Mouse (Mus musculus) bone marrow macrophage, adult 2 months (primary cell): ENCODE data around the gene Trpc1.

Experiments used
- CTCF ChIP-seq: IDR thresholded peaks from 2 replicates; pipeline ENCODE4 v1.5.1; 2012; ENCODE audit warnings: low read depth, mild to moderate bottlenecking, low read length, moderate library complexity
- POLR2A ChIP-seq: IDR thresholded peaks from 2 replicates; pipeline ENCODE4 v1.6.1; 2012; ENCODE audit warnings: mild to moderate bottlenecking, low read depth, low read length, borderline replicate concordance

DNA sequence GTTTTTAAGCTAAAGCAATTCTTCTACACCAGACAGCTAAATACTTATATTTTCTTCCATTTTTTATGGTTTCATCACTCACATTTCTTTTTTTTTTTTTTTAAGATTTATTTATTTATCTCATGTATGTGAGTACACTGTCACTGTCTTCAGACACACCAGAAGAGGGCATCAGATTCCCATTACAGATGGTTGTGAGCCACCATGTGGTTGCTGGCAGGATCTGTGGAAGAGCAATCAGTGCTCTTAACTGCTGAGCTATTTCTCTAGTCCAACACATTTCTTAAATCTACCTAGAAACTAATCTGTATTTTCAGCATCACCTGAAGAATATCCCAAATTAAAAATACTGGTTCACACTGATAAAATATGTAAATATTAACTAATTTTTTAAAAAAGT lies 13.9 kb downstream of the Trpc1 start:
- TF ChIP-seq POLR2A (no peak), CTCF (no peak)
